Mouse (Mus musculus) stomach, embryonic 15.5 days (tissue): ENCODE data around the gene Vmn1r68. TPM values are rescaled to one million over a fixed set of nuclear protein-coding genes. Genes with fewer than 3 reads are reported as not detected.

Experiments
- ATAC-seq: fragments of 200-750 bp; cut with Nextera tagmentation; 2 replicates; pipeline ENCODE4 v1.8.0; 2017; ENCODE audit warnings: low read depth, moderate number of reproducible peaks, moderate TSS enrichment; ENCODE audit not compliant: insufficient read depth, low FRiP score
- H3K27ac ChIP-seq: fragments of 300-500 bp; sonication (generic); 2 replicates; pipeline ENCODE4 v1.5.1; 2015; ENCODE audit warnings: mild to moderate bottlenecking, inconsistent platforms
- H3K27me3 ChIP-seq: fragments of 300-500 bp; sonication (generic); replicated peaks from 2 replicates; pipeline ENCODE4 v1.6.1; 2015; ENCODE audit warnings: inconsistent platforms
- H3K36me3 ChIP-seq: fragments of 300-500 bp; sonication (generic); 2 replicates; pipeline ENCODE4 v1.6.1; 2015; ENCODE audit warnings: inconsistent platforms
- H3K4me1 ChIP-seq: fragments of 300-500 bp; sonication (generic); 2 replicates; pipeline ENCODE4 v1.6.1; 2015; ENCODE audit warnings: inconsistent platforms
- H3K4me2 ChIP-seq: fragments of 300-500 bp; sonication (generic); 2 replicates; pipeline ENCODE4 v1.6.1; 2015; ENCODE audit warnings: mild to moderate bottlenecking, inconsistent platforms
- H3K4me3 ChIP-seq: fragments of 300-500 bp; sonication (generic); replicated peaks from 2 replicates; pipeline ENCODE4 v1.5.1; 2015; ENCODE audit warnings: inconsistent platforms
- H3K9ac ChIP-seq: fragments of 300-500 bp; sonication (generic); 2 replicates; pipeline ENCODE4 v1.6.1; 2015; ENCODE audit warnings: inconsistent platforms
- H3K9me3 ChIP-seq: fragments of 300-500 bp; sonication (generic); 2 replicates; pipeline ENCODE4 v1.6.1; 2016; ENCODE audit warnings: inconsistent platforms
- WGBS: fragments of 180-500 bp; shearing (Covaris S2); methylation state at CpG from one replicate; pipeline ENCODE4 v1.1.7; 2015; 5-methylcytosine and 5-hydroxymethylcytosine counted together
- polyA plus RNA-seq: library from polyadenylated mRNA; unstranded; fragments of >200 nt; fragmentation: Nextera tagmentation; extraction: Ambion mirVana; gene quantifications from 2 replicates; pipeline ENCODE4 v1.2.1, GENCODE M21; 2015

The Vmn1r68 gene
- polyA plus RNA-seq: not detected in 2 replicates

DNA sequence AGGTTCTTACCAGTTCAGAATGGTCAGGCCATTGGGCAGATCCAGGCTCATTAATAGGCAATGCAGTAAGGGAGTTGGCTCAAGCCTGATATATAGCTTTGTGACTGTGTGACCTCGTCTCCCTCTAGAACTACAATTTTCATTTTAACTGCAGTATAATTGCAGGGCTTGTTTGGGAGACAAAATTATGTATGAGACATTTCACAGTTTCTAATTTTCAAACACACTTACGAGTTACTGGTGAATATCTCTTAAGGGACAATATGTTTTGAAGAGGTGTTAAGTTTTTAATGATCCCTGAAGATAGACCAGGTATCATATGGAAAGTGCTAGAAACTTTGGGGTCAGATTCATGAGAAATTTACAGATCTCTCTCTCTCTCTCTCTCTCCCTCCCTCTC is at the start of gene Vmn1r68:
TSS of gene Vmn1r68 (minus strand) at position 101 of the 400 bp plus-strand sequence.
- Histone ChIP-seq H3K27ac (no peak within 1 kb of the TSS), H3K4me2 (no peak within 1 kb of the TSS), H3K4me3 (no peak within 1 kb of the TSS), H3K9me3 (no peaks in the 10 kb centered on the region), H3K4me1 (no peaks in the 10 kb centered on the region), H3K36me3 (no peaks in the 10 kb centered on the region), H3K9ac (no peak within 1 kb of the TSS), H3K27me3 (no peaks in the 10 kb centered on the region)
- 65% methylated on average over 2 of the region's 2 CpGs for WGBS
- no peak for ATAC-seq

- ATAC-seq: 0 out of 2 replicates have a peak, but pooled peaks have one; percentile 8
- Histone ChIP-seq H3K4me2 (peak overlapping the region; percentile 62), H3K27ac (no peak overlapping the region), H3K27me3 (no peaks in the 10 kb centered on the region), H3K9me3 (no peaks in the 10 kb centered on the region), H3K4me1 (no peaks in the 10 kb centered on the region; the same call in 1 of the 2 replicates), H3K9ac (no peak overlapping the region), H3K4me3 (peak overlapping the region; percentile 67), H3K36me3 (peaks cover 5% of the 10 kb centered on the region; the same call in 1 of the 2 replicates)
- 28% methylated on average over 6 of the region's 6 CpGs for WGBS
These were observed 62.7 kb downstream of the Vmn1r68 start for GRCm38 (mm10) chr7:10495578-10495977.

DNA sequence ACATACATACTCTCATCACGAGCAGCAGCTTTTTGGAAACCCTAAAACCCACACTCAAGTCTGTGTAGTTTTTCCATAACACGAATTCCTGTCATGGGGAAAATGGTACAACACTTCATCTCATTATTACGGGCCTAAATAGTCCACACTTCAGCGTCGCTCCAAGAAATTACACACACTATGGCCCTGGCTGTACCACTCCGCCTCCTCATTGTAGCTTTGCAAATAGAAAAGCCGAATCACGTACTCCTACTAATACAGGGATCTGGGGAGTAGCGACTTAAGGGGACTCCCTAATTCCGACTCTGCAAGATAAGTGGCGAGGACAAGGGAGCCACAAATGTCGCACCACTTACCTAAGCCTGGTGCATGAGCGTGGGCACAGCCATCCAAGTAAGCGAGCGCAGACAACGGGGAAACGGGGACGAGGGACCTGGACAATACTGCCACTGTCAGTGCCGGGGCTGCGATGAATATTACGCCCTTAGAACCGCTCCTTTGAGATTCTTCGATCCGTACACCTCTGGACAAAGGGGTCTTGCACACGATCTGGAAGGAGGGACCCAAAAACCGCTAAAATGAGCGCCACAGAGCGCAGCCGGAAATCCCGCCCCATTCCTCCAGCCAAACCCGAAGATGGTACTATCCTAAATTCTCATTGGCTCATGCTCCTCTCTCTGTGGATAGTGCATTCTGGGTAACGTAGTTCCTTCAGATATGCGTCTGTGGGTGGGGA is 63.3 kb downstream of the Vmn1r68 start, which contains the start of gene Zik1:
TSS of gene Zik1 (minus strand) at position 609 of the 736 bp plus-strand sequence.
- 2% methylated on average over 33 of the region's 33 CpGs for WGBS
- peak within 1 kb of the TSS; percentile 16; the same call in 1 of the 2 replicates for H3K9ac ChIP-seq
- ATAC-seq: peak; percentile 98
- no peaks in the 10 kb centered on the region; the same call in 1 of the 2 replicates for H3K4me1 ChIP-seq
- peaks cover 5% of the 10 kb centered on the region; the same call in 1 of the 2 replicates for H3K36me3 ChIP-seq
- no peak within 1 kb of the TSS for H3K27ac ChIP-seq
- H3K9me3 ChIP-seq: no peaks in the 10 kb centered on the region
- H3K4me2 ChIP-seq: peak within 1 kb of the TSS; percentile 62
- no peaks in the 10 kb centered on the region for H3K27me3 ChIP-seq
- H3K4me3 ChIP-seq: peak within 1 kb of the TSS; percentile 67

DNA sequence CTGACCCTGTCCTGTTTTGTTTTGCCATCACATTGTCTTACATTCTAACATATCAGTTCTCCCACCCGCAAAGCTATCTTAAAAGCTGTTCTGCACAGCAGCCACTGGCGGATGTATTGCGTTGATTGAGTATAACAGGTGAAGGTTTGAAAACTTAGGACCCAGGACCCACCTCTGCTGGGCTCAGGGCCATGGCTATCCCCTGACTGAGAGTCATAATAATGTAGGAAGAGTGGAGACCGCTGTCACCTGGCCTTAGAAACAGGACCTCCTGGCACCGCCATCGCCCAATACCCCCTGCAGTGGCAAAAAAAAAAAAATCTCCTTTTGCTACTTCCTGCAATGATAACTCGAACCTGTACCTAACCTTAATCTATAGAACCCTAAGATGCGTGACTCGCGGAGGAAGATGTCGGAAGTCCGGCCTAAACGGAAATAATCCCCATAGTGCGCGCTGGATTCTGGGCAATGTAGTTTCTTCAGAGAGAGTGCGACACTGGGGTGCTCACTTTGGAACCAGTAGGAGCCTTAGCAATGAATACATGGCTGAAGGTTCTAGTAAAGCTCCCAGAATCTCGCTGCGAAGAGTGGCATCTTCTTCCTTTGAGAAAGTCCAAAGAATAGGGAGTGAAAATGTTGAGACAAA is 77.6 kb downstream of the Vmn1r68 start:
- no peak overlapping the region for H3K9ac ChIP-seq
- ATAC-seq: no peak
- 0 out of 2 replicates have a peak overlapping the region, but pooled peaks have one; percentile 10 for H3K4me2 ChIP-seq
- no peak overlapping the region for H3K27ac ChIP-seq
- 66% methylated on average over 18 of the region's 18 CpGs for WGBS
- no peaks in the 10 kb centered on the region for H3K4me1 ChIP-seq
- H3K27me3 ChIP-seq: no peaks in the 10 kb centered on the region
- H3K4me3 ChIP-seq: no peak overlapping the region
- no peaks in the 10 kb centered on the region for H3K9me3 ChIP-seq
- no peaks in the 10 kb centered on the region for H3K36me3 ChIP-seq

- Histone ChIP-seq H3K4me1 (no peaks in the 10 kb centered on the region), H3K27me3 (no peaks in the 10 kb centered on the region), H3K9ac (no peak overlapping the region), H3K36me3 (no peaks in the 10 kb centered on the region), H3K4me3 (no peak overlapping the region), H3K4me2 (no peak overlapping the region), H3K27ac (no peak overlapping the region), H3K9me3 (no peaks in the 10 kb centered on the region)
- no peak for ATAC-seq
These were observed 78.5 kb downstream of the Vmn1r68 start for GRCm38 (mm10) chr7:10479813-10480212.

DNA sequence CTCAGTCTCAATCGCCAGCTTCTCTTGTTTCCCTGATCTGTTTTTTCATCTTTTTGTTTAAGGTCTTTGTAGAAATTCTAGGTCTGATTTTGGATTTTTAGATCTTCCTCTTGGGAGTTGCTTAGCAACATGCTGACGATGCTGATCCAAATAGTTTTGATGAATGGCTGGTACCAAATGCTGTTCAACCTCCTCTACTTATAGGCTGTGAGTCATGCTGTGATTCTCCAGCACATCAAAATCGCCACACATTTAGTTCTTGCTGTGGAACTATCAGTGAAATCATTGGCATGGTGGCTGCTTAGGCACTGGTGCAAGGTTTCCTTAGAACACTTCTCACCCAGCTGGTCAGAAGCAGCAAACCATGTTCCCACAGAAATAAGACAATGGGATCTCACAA is 100.1 kb downstream of the Vmn1r68 start:
- H3K36me3 ChIP-seq: no peaks in the 10 kb centered on the region
- ATAC-seq: no peak
- 58% methylated on average over 3 of the region's 3 CpGs for WGBS
- H3K9me3 ChIP-seq: no peaks in the 10 kb centered on the region
- no peaks in the 10 kb centered on the region for H3K27me3 ChIP-seq
- no peak overlapping the region for H3K9ac ChIP-seq
- no peak overlapping the region for H3K4me3 ChIP-seq
- no peaks in the 10 kb centered on the region for H3K4me1 ChIP-seq
- H3K27ac ChIP-seq: no peak overlapping the region
- no peak overlapping the region for H3K4me2 ChIP-seq

Other genes starting within 250 kb of the Vmn1r68 start
- not detected in 2 replicates for gene Vmn1r67, start 115.2 kb downstream of the Vmn1r68 start, polyA plus RNA-seq
- gene Zik1, start 63.1 kb downstream of the Vmn1r68 start, polyA plus RNA-seq: 7.5 and 8.8 TPM in 2 replicates
- gene Vmn1r69, start 55.2 kb upstream of the Vmn1r68 start, polyA plus RNA-seq: not detected in 2 replicates
- not detected in 2 replicates for gene Vmn1r70, start 73.0 kb upstream of the Vmn1r68 start, polyA plus RNA-seq
- not detected in 2 replicates for gene Nlrp4b, start 129.3 kb upstream of the Vmn1r68 start, polyA plus RNA-seq
- not detected in 2 replicates for gene Vmn1r71, start 195.9 kb upstream of the Vmn1r68 start, polyA plus RNA-seq